Mouse (Mus musculus) lung, postnatal 0 days (tissue): ENCODE measurements at regions not wholly inside any gene's neighbourhood (a gene's known extent, or its start where the extent isn't known, plus 50 kb on each side); places are given as distances from the start of the nearest gene placed in this dataset.

Experiments used
- CTCF ChIP-seq: IDR thresholded peaks from 2 replicates; pipeline ENCODE4 v1.5.1; 2016; ENCODE audit warnings: antibody characterized with exemption, mild to moderate bottlenecking
- EP300 ChIP-seq: IDR thresholded peaks from 2 replicates; pipeline ENCODE4 v1.6.1; 2016; ENCODE audit warnings: antibody characterized with exemption, mild to moderate bottlenecking, control low read depth

GRCm38 (mm10) chr7:145127180-145127579 lies 80.7 kb downstream of the 1810010D01Rik start:
- TF ChIP-seq EP300 (no peak), CTCF (no peak)
